Mouse (Mus musculus) midbrain, embryonic 14.5 days (tissue): ENCODE data around the gene Adora2b. TPM values are rescaled to one million over a fixed set of nuclear protein-coding genes. Genes with fewer than 3 reads are reported as not detected.

Experiments used
- ATAC-seq: fragments of 200-750 bp; cut with Nextera tagmentation; 2 replicates; pipeline ENCODE4 v1.8.0; 2017; ENCODE audit warnings: moderate number of reproducible peaks, moderate library complexity; ENCODE audit not compliant: low FRiP score, low TSS enrichment
- DNase-seq: peaks from one replicate; pipeline ENCODE4 v3.0.0-alpha.2; 2015
- H3K27ac ChIP-seq: fragments of 300-500 bp; sonication (generic); replicated peaks from 2 replicates; pipeline ENCODE4 v1.5.1; 2014; ENCODE audit warnings: mild to moderate bottlenecking, low read depth, low read length, moderate library complexity
- H3K27me3 ChIP-seq: fragments of 300-500 bp; sonication (generic); 2 replicates; pipeline ENCODE4 v1.6.1; 2014; ENCODE audit warnings: low read length, control low read depth, mixed read lengths; ENCODE audit not compliant: control insufficient read depth, insufficient read depth
- H3K36me3 ChIP-seq: fragments of 300-500 bp; sonication (generic); 2 replicates; pipeline ENCODE4 v1.6.1; 2014; ENCODE audit warnings: low read length, control low read depth; ENCODE audit not compliant: control insufficient read depth, insufficient read depth
- H3K4me1 ChIP-seq: fragments of 300-500 bp; sonication (generic); 2 replicates; pipeline ENCODE4 v1.6.1; 2014; ENCODE audit warnings: mild to moderate bottlenecking, antibody characterized with exemption, low read length, control low read depth; ENCODE audit not compliant: control insufficient read depth, insufficient read depth
- H3K4me2 ChIP-seq: fragments of 300-500 bp; sonication (generic); 2 replicates; pipeline ENCODE4 v1.6.1; 2014; ENCODE audit warnings: mild to moderate bottlenecking, low read length, moderate library complexity
- H3K4me3 ChIP-seq: fragments of 300-500 bp; sonication (generic); replicated peaks from 2 replicates; pipeline ENCODE4 v1.5.1; 2014; ENCODE audit warnings: low read depth, low read length
- H3K9ac ChIP-seq: fragments of 300-500 bp; sonication (generic); replicated peaks from 2 replicates; pipeline ENCODE4 v1.6.1; 2014; ENCODE audit warnings: mild to moderate bottlenecking, low read length, moderate library complexity
- H3K9me3 ChIP-seq: fragments of 300-500 bp; sonication (generic); 2 replicates; pipeline ENCODE4 v1.6.1; 2016; ENCODE audit warnings: low read length, control low read depth, mixed read lengths; ENCODE audit not compliant: control insufficient read depth
- WGBS: fragments of 180-500 bp; shearing (Covaris S2); extraction: QIAGEN DNeasy Blood & Tissue Kit; methylation state at CpG from one replicate; pipeline ENCODE4 v1.1.7; 2014; 5-methylcytosine and 5-hydroxymethylcytosine counted together
- polyA plus RNA-seq: library from polyadenylated mRNA; unstranded; fragments of >200 nt; fragmentation: Nextera tagmentation; extraction: Ambion mirVana; gene quantifications from 2 replicates; pipeline ENCODE4 v1.2.1, GENCODE M21; 2014

Gene Adora2b
- 2.7 and 3.1 TPM in 2 replicates for polyA plus RNA-seq

DNA sequence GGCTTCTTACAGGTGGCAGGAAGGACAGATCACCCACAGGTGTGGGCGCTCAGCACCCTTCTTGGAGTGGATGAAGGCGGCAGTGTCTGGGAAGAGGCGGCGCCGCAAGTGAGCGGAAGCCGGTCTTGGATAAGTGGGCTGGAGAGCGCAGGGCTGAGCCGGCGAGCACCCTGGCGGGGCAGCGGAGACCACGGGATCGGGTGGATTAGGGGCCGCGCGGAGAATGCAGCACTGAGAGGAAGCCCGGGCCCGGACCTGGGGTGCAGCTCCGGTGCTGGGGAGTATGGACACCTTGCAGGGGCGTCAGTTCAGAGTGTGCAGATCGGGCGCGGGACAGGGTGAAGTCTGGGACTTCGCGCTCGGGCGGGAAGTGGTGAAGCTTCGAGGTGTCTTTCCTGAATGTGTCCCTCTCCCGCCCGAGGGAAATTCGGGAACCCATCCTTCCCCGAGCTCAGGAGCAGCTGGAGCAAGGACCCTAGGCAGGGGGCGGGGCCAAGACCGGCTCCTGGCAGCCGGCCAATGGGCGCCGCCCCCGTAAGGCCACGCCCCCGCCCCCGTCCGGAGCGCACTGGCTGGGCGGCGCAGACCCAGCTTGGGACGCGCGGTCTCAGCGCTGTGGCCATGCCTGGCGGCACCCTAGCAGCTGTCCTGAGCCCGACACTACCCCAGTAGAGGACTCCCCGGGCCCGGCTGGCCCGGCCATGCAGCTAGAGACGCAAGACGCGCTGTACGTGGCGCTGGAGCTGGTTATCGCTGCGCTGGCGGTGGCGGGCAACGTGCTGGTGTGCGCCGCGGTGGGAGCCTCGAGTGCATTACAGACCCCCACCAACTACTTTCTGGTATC, at the start of gene Adora2b:
Gene Adora2b (plus strand): TSS at position 584 of the 844 bp plus-strand sequence.
- no peaks in the 10 kb centered on the region for H3K9me3 ChIP-seq
- H3K27ac ChIP-seq, result no peak within 1 kb of the TSS
- peak within 1 kb of the TSS; percentile 62 for H3K4me3 ChIP-seq
- no peaks in the 10 kb centered on the region for H3K36me3 ChIP-seq
- peak within 1 kb of the TSS; percentile 44 for H3K9ac ChIP-seq
- ATAC-seq (peak; percentile 83), DNase-seq (peak; percentile 88)
- H3K4me2 ChIP-seq, result peak within 1 kb of the TSS; percentile 99
- H3K4me1 ChIP-seq, result 0 out of 2 replicates have a peak, but pooled peaks cover 10% of the 10 kb centered on the region
- peaks cover 29% of the 10 kb centered on the region for H3K27me3 ChIP-seq
- under 1% methylated on average over 69 of the region's 69 CpGs for WGBS

DNA sequence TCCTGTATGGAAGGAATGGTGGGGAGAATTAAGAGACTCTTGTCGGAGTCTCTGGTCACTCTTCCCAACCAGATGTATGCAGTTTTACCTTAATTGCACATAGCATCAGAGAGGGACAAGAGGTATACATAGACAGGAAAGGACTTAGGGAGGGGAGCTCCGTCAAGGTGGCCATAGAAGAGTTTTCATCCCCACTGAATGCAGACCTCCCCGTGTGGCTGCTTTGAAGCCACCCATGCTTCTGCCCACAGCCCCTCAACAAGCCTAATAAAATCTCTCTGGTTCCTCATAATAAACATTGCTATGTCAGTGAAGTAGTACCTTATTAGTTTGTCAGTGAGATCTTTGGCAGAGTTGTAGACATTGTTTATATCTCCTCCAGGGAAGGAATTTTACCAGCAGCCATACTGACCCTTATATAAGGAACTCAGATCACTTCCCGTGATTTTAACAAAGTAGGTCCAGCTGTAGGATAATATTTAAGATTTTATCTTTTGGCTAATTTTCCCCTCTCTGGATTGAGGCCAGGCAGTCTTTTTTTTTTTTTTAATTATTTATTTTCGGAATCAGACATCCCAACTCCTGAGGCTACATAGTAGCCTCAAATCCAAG, 47.8 kb upstream of the Adora2b start:
- Histone ChIP-seq H3K27ac (no peak overlapping the region), H3K4me3 (no peak overlapping the region), H3K4me2 (no peak overlapping the region), H3K4me1 (no peaks in the 10 kb centered on the region), H3K27me3 (no peaks in the 10 kb centered on the region), H3K9ac (no peak overlapping the region), H3K36me3 (no peaks in the 10 kb centered on the region), H3K9me3 (no peaks in the 10 kb centered on the region)
- ATAC-seq (no peak), DNase-seq (no peak)
- 89% methylated on average over 5 of the region's 5 CpGs for WGBS

- no peaks in the 10 kb centered on the region for H3K27me3 ChIP-seq
- DNase-seq, result no peak
- H3K4me3 ChIP-seq, result no peak overlapping the region
- no peak overlapping the region for H3K4me2 ChIP-seq
- no peak overlapping the region for H3K9ac ChIP-seq
- H3K36me3 ChIP-seq, result no peaks in the 10 kb centered on the region
- no peaks in the 10 kb centered on the region for H3K9me3 ChIP-seq
- 89% methylated on average over 1 of the region's 1 CpGs for WGBS
- no peaks in the 10 kb centered on the region for H3K4me1 ChIP-seq
- H3K27ac ChIP-seq, result no peak overlapping the region
- ATAC-seq, result no peak
Measured at GRCm38 (mm10) chr11:62202645-62203044, 46.1 kb upstream of the Adora2b start.

DNA sequence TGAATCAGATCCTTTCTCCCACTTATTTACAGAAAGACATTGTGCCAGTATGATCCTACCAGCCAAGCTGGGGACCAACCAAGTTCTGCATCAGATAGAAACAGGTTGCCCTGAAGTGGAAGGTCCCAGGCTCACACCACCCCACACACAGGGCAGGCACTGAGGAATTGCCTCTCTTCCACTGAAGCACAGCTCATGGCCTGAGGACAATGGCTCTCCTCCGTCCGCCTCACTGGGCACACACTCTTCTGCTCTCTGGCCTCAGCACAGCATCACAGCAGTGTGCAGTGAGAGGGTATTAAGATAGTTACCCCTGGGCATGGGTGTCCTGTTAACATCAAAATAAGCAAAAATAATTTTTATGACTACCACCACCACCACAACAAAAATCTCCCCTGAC, 39.7 kb upstream of the Adora2b start:
- no peak overlapping the region for H3K9ac ChIP-seq
- H3K4me1 ChIP-seq, result no peaks in the 10 kb centered on the region
- H3K36me3 ChIP-seq, result no peaks in the 10 kb centered on the region
- DNase-seq (no peak), ATAC-seq (no peak)
- H3K27ac ChIP-seq, result no peak overlapping the region
- H3K4me2 ChIP-seq, result no peak overlapping the region
- no peaks in the 10 kb centered on the region for H3K27me3 ChIP-seq
- WGBS, result 72% methylated on average over 2 of the region's 2 CpGs
- no peak overlapping the region for H3K4me3 ChIP-seq
- no peaks in the 10 kb centered on the region for H3K9me3 ChIP-seq

GRCm38 (mm10) chr11:62209891-62210290, 38.9 kb upstream of the Adora2b start:
- no peak overlapping the region for H3K9ac ChIP-seq
- no peaks in the 10 kb centered on the region for H3K36me3 ChIP-seq
- ATAC-seq (no peak), DNase-seq (no peak)
- H3K4me3 ChIP-seq, result no peak overlapping the region
- WGBS, result 92% methylated on average over 4 of the region's 4 CpGs
- no peaks in the 10 kb centered on the region for H3K27me3 ChIP-seq
- H3K4me1 ChIP-seq, result no peaks in the 10 kb centered on the region
- no peak overlapping the region for H3K4me2 ChIP-seq
- no peaks in the 10 kb centered on the region for H3K9me3 ChIP-seq
- H3K27ac ChIP-seq, result no peak overlapping the region

- Histone ChIP-seq H3K27ac (no peak overlapping the region), H3K27me3 (no peaks in the 10 kb centered on the region), H3K9me3 (no peaks in the 10 kb centered on the region), H3K4me3 (no peak overlapping the region), H3K4me2 (no peak overlapping the region), H3K9ac (no peak overlapping the region), H3K4me1 (no peaks in the 10 kb centered on the region), H3K36me3 (no peaks in the 10 kb centered on the region)
- DNase-seq, result no peak
- no peak for ATAC-seq
- 93% methylated on average over 12 of the region's 12 CpGs for WGBS
Measured at GRCm38 (mm10) chr11:62213384-62213989, 35.3 kb upstream of the Adora2b start.

DNA sequence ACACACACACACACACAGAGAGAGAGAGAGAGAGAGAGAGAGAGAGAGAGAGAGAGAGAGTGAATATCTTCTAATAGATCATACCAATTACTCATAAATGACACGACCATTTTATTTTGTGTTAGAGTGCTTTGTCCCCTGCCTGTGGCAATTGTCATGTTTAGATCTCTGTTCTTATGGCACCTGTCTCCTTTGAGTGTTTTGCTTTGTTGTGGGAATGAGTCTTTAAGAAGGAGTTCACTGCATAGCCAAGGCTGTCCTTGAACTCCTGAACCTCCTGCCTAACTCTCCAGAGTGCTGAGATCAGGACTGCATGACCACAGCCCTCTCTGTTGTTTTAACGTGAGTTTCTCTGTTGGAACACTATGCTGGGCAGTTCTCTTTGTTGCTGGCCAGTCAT, 33.7 kb upstream of the Adora2b start:
- DNase-seq, result no peak
- no peaks in the 10 kb centered on the region for H3K36me3 ChIP-seq
- no peaks in the 10 kb centered on the region for H3K9me3 ChIP-seq
- no peak overlapping the region for H3K9ac ChIP-seq
- no peaks in the 10 kb centered on the region for H3K27me3 ChIP-seq
- no peak overlapping the region for H3K27ac ChIP-seq
- no peak for ATAC-seq
- 59% methylated on average over 2 of the region's 2 CpGs for WGBS
- H3K4me3 ChIP-seq, result no peak overlapping the region
- H3K4me2 ChIP-seq, result no peak overlapping the region
- H3K4me1 ChIP-seq, result no peaks in the 10 kb centered on the region

DNA sequence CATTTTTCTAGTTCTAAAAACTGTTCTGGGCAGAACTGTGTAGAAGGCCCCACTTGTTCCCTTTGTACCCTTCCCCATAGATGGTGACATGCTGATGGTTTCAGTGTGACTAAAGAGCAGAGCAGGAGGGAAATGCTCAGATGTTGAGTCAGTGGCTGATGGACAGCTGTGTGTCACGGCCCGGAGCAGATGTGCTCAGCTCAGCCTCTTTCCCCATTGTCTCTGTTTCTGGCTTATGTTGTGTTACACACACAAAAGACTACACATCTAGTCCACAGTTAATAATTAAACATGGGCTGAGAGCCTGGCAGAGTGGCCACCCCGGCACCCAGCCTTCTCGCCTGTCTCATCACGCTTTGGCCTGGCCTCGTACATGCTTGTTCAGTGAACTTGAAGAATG, 31.0 kb upstream of the Adora2b start:
- ATAC-seq (no peak), DNase-seq (no peak)
- H3K4me2 ChIP-seq, result no peak overlapping the region
- WGBS, result 81% methylated on average over 6 of the region's 6 CpGs
- no peak overlapping the region for H3K27ac ChIP-seq
- no peak overlapping the region for H3K9ac ChIP-seq
- H3K27me3 ChIP-seq, result no peaks in the 10 kb centered on the region
- no peak overlapping the region for H3K4me3 ChIP-seq
- no peaks in the 10 kb centered on the region for H3K9me3 ChIP-seq
- H3K4me1 ChIP-seq, result no peaks in the 10 kb centered on the region
- no peaks in the 10 kb centered on the region for H3K36me3 ChIP-seq
